Mouse (Mus musculus) cerebellum, adult 2 months (tissue): ENCODE data around the gene Pde11a. TPM values are rescaled to one million over a fixed set of nuclear protein-coding genes. Genes with fewer than 3 reads are reported as not detected.

Experiments
- DNase-seq, 2 experiments: peaks; one replicate each; pipeline ENCODE4 v3.0.0; 2021
- H3K27ac ChIP-seq: fragments of 200-500 bp; 2 replicates; pipeline ENCODE4 v1.5.1; 2012; ENCODE audit warnings: low read length, control low read depth, inconsistent platforms; ENCODE audit not compliant: insufficient read depth
- H3K27me3 ChIP-seq: fragments of 200-500 bp; 2 replicates; pipeline ENCODE4 v1.6.1; 2012; ENCODE audit warnings: inconsistent platforms, mild to moderate bottlenecking, low read length, moderate library complexity; ENCODE audit not compliant: control insufficient read depth, insufficient read depth
- H3K4me1 ChIP-seq: fragments of 200-500 bp; 2 replicates; pipeline ENCODE4 v1.6.1; 2011; ENCODE audit warnings: low read length; ENCODE audit not compliant: control insufficient read depth, insufficient read depth
- H3K4me3 ChIP-seq: fragments of 200-500 bp; replicated peaks from 2 replicates; pipeline ENCODE3; 2011; ENCODE audit warnings: mild to moderate bottlenecking, low read depth, low read length, control low read depth; ENCODE audit not compliant: insufficient read depth
- CTCF ChIP-seq: fragments of 200-500 bp; IDR thresholded peaks from 2 replicates; pipeline ENCODE4 v1.5.1; 2011; ENCODE audit warnings: low read depth, mild to moderate bottlenecking, control low read depth, low read length, moderate library complexity, borderline replicate concordance; ENCODE audit not compliant: insufficient read depth
- POLR2A ChIP-seq: fragments of 200-500 bp; IDR thresholded peaks from 2 replicates; pipeline ENCODE4 v1.6.1; 2011; ENCODE audit warnings: low read length, control low read depth, borderline replicate concordance; ENCODE audit not compliant: insufficient read depth
- WGBS: fragments of 180-500 bp; shearing (Covaris S2); methylation state at CpG from one replicate; pipeline ENCODE4 v1.1.7; 2018; 5-methylcytosine and 5-hydroxymethylcytosine counted together
- polyA plus RNA-seq: library from polyadenylated mRNA; depleted of rRNA; stranded (reverse); fragments of >200 nt; gene quantifications from 2 replicates; pipeline ENCODE4 v1.2.3, GENCODE M21; 2012

Gene Pde11a
- polyA plus RNA-seq, 1 experiment: 0.79 TPM

- H3K27me3 ChIP-seq: no peaks in the 10 kb centered on the region
- H3K27ac ChIP-seq: no peak overlapping the region
- TF ChIP-seq CTCF: no peak
- no peak for TF ChIP-seq POLR2A
- H3K4me3 ChIP-seq: no peak overlapping the region
- WGBS: 44% methylated on average over 9 of the region's 9 CpGs
- no peak for DNase-seq
- H3K4me1 ChIP-seq: no peaks in the 10 kb centered on the region
These were observed 364.4 kb downstream of the Pde11a start for GRCm38 (mm10) chr2:75974131-75974530.

- peak; percentile 46; the same call in 1 of the 2 replicates for TF ChIP-seq CTCF
- no peak for TF ChIP-seq POLR2A
- WGBS: 2% methylated on average over 5 of the region's 5 CpGs
- H3K4me1 ChIP-seq: no peaks in the 10 kb centered on the region
- H3K4me3 ChIP-seq: peak overlapping the region; percentile 21
- H3K27me3 ChIP-seq: no peaks in the 10 kb centered on the region
- peak; percentile 52 to 68 for DNase-seq
- H3K27ac ChIP-seq: no peak overlapping the region
These were observed 373.6 kb downstream of the Pde11a start for GRCm38 (mm10) chr2:75964972-75965371.

GRCm38 (mm10) chr2:75964512-75964911, 374.1 kb downstream of the Pde11a start:
- Histone ChIP-seq H3K4me1 (peaks cover under 1% of the 10 kb centered on the region; the same call in 1 of the 2 replicates), H3K27ac (no peak overlapping the region), H3K4me3 (peak overlapping the region; percentile 21), H3K27me3 (no peaks in the 10 kb centered on the region)
- peak; percentile 62 to 63 for DNase-seq
- 5% methylated on average over 14 of the region's 14 CpGs for WGBS
- TF ChIP-seq POLR2A (no peak), CTCF (peak; percentile 61; the same call in 1 of the 2 replicates)

GRCm38 (mm10) chr2:75964051-75964450, 374.5 kb downstream of the Pde11a start:
- H3K27me3 ChIP-seq: no peaks in the 10 kb centered on the region
- H3K4me3 ChIP-seq: no peak overlapping the region
- no peak for DNase-seq
- H3K27ac ChIP-seq: no peak overlapping the region
- TF ChIP-seq CTCF (no peak), POLR2A (no peak)
- H3K4me1 ChIP-seq: peaks cover 3% of the 10 kb centered on the region; the same call in 1 of the 2 replicates
- WGBS: 63% methylated on average over 5 of the region's 5 CpGs

- no peak for TF ChIP-seq CTCF
- no peak for TF ChIP-seq POLR2A
- Histone ChIP-seq H3K4me3 (no peak overlapping the region), H3K27me3 (no peaks in the 10 kb centered on the region; the same call in 1 of the 2 replicates), H3K27ac (no peak overlapping the region), H3K4me1 (peaks cover 3% of the 10 kb centered on the region; the same call in 1 of the 2 replicates)
- no peak for DNase-seq
- 62% methylated on average over 10 of the region's 10 CpGs for WGBS
These were observed 375.2 kb downstream of the Pde11a start for GRCm38 (mm10) chr2:75963211-75963840.

GRCm38 (mm10) chr2:75960366-75961330, 377.9 kb downstream of the Pde11a start:
- TF ChIP-seq CTCF: no peak
- no peak for TF ChIP-seq POLR2A
- Histone ChIP-seq H3K27ac (no peak overlapping the region), H3K27me3 (no peaks in the 10 kb centered on the region; the same call in 1 of the 2 replicates), H3K4me3 (no peak overlapping the region), H3K4me1 (peaks cover 3% of the 10 kb centered on the region; the same call in 1 of the 2 replicates)
- 48% methylated on average over 15 of the region's 15 CpGs for WGBS
- no peak for DNase-seq

GRCm38 (mm10) chr2:75959850-75960365, 378.7 kb downstream of the Pde11a start:
- TF ChIP-seq POLR2A (no peak), CTCF (no peak)
- no peak overlapping the region for H3K4me3 ChIP-seq
- peak; percentile 44 to 53 for DNase-seq
- H3K27me3 ChIP-seq: no peaks in the 10 kb centered on the region; the same call in 1 of the 2 replicates
- H3K4me1 ChIP-seq: peaks cover 3% of the 10 kb centered on the region; the same call in 1 of the 2 replicates
- H3K27ac ChIP-seq: no peak overlapping the region
- 15% methylated on average over 15 of the region's 15 CpGs for WGBS
